Mouse (Mus musculus) urinary bladder, postnatal 25 days (tissue): Measurements from ENCODE around the gene Tm7sf3.

ENCODE experiments used
- DNase-seq: peaks from one replicate; pipeline ENCODE4 v3.0.0; 2022; ENCODE audit warnings: low spot score

Tm7sf3 gene

GRCm38 (mm10) chr6:146642276-146643183 lies at the start of gene Tm7sf3, which contains the start of gene Med21:
Tm7sf3 (minus strand) TSS chr6:146642824.
Med21 (plus strand) TSS chr6:146642547.
- DNase-seq, result peak; percentile 97

- DNase-seq, result no peak
Observed at GRCm38 (mm10) chr6:146688861-146689260, 46.2 kb upstream of the Tm7sf3 start.

- DNase-seq, result no peak
Observed at GRCm38 (mm10) chr6:146688010-146688409, 45.4 kb upstream of the Tm7sf3 start.

GRCm38 (mm10) chr6:146686463-146687196 lies 44.0 kb upstream of the Tm7sf3 start:
- no peak for DNase-seq

GRCm38 (mm10) chr6:146685781-146686308 lies 43.2 kb upstream of the Tm7sf3 start:
- peak; percentile 42 for DNase-seq

- DNase-seq, result no peak
Observed at GRCm38 (mm10) chr6:146683881-146684280, 41.3 kb upstream of the Tm7sf3 start.

- DNase-seq, result no peak
Observed at GRCm38 (mm10) chr6:146678136-146679070, 35.8 kb upstream of the Tm7sf3 start.

GRCm38 (mm10) chr6:146676904-146677303 lies 34.3 kb upstream of the Tm7sf3 start:
- no peak for DNase-seq

GRCm38 (mm10) chr6:146674881-146675536 lies 32.4 kb upstream of the Tm7sf3 start:
- no peak for DNase-seq

GRCm38 (mm10) chr6:146674420-146674819 lies 31.8 kb upstream of the Tm7sf3 start:
- DNase-seq, result no peak

- no peak for DNase-seq
Observed at GRCm38 (mm10) chr6:146673696-146674095, 31.1 kb upstream of the Tm7sf3 start.

GRCm38 (mm10) chr6:146672106-146672505 lies 29.5 kb upstream of the Tm7sf3 start:
- DNase-seq, result no peak

- no peak for DNase-seq
Observed at GRCm38 (mm10) chr6:146670956-146671855, 28.6 kb upstream of the Tm7sf3 start.

- no peak for DNase-seq
Observed at GRCm38 (mm10) chr6:146668606-146669005, 26.0 kb upstream of the Tm7sf3 start.

GRCm38 (mm10) chr6:146666811-146667210 lies 24.2 kb upstream of the Tm7sf3 start:
- no peak for DNase-seq

- DNase-seq, result no peak
Observed at GRCm38 (mm10) chr6:146665408-146665807, 22.8 kb upstream of the Tm7sf3 start.

GRCm38 (mm10) chr6:146664917-146665316 lies 22.3 kb upstream of the Tm7sf3 start:
- DNase-seq, result no peak

- DNase-seq, result no peak
Observed at GRCm38 (mm10) chr6:146664116-146664515, 21.5 kb upstream of the Tm7sf3 start.

GRCm38 (mm10) chr6:146662679-146663078 lies 20.1 kb upstream of the Tm7sf3 start:
- peak; percentile 25 for DNase-seq

GRCm38 (mm10) chr6:146661655-146662054 lies 19.0 kb upstream of the Tm7sf3 start:
- DNase-seq, result no peak
